Mouse (Mus musculus) kidney, embryonic 14.5 days (tissue): ENCODE measurements around the gene Map2k6. TPM values are rescaled to one million over a fixed set of nuclear protein-coding genes. Genes with fewer than 3 reads are reported as not detected.

Experiments used
- ATAC-seq: fragments of 200-750 bp; cut with Nextera tagmentation; 2 replicates; pipeline ENCODE4 v1.8.0; 2017; ENCODE audit warnings: moderate number of reproducible peaks, mild to moderate bottlenecking, moderate TSS enrichment, moderate library complexity; ENCODE audit not compliant: low FRiP score, low TSS enrichment
- H3K27ac ChIP-seq: fragments of 300-500 bp; sonication (generic); 2 replicates; pipeline ENCODE4 v1.5.1; 2014; ENCODE audit warnings: low read depth, mild to moderate bottlenecking, low read length, moderate library complexity, mixed read lengths
- H3K27me3 ChIP-seq: fragments of 300-500 bp; sonication (generic); 2 replicates; pipeline ENCODE4 v1.6.1; 2014; ENCODE audit warnings: mild to moderate bottlenecking, low read length; ENCODE audit not compliant: control insufficient read depth, insufficient read depth
- H3K36me3 ChIP-seq: fragments of 300-500 bp; sonication (generic); 2 replicates; pipeline ENCODE4 v1.6.1; 2014; ENCODE audit warnings: low read length, mixed read lengths; ENCODE audit not compliant: control insufficient read depth, insufficient read depth
- H3K4me1 ChIP-seq: fragments of 300-500 bp; sonication (generic); 2 replicates; pipeline ENCODE4 v1.6.1; 2014; ENCODE audit warnings: low read length, mixed read lengths; ENCODE audit not compliant: control insufficient read depth, insufficient read depth
- H3K4me2 ChIP-seq: fragments of 300-500 bp; sonication (generic); replicated peaks from 2 replicates; pipeline ENCODE4 v1.6.1; 2014; ENCODE audit warnings: low read depth, mild to moderate bottlenecking, low read length
- H3K4me3 ChIP-seq: fragments of 300-500 bp; sonication (generic); 2 replicates; pipeline ENCODE4 v1.5.1; 2014; ENCODE audit warnings: mild to moderate bottlenecking, low read length
- H3K9ac ChIP-seq: fragments of 300-500 bp; sonication (generic); 2 replicates; pipeline ENCODE4 v1.6.1; 2014; ENCODE audit warnings: low read depth, mild to moderate bottlenecking, low read length, moderate library complexity
- H3K9me3 ChIP-seq: fragments of 300-500 bp; sonication (generic); 2 replicates; pipeline ENCODE4 v1.6.1; 2016; ENCODE audit warnings: low read length; ENCODE audit not compliant: control insufficient read depth
- WGBS: fragments of 180-500 bp; shearing (Covaris S2); extraction: QIAGEN DNeasy Blood & Tissue Kit; methylation state at CpG from one replicate; pipeline ENCODE4 v1.1.7; 2014; 5-methylcytosine and 5-hydroxymethylcytosine counted together
- polyA plus RNA-seq: library from polyadenylated mRNA; unstranded; fragments of >200 nt; fragmentation: Nextera tagmentation; extraction: Ambion mirVana; gene quantifications from 2 replicates; pipeline ENCODE4 v1.2.1, GENCODE M21; 2014

Gene Map2k6
- polyA plus RNA-seq, 1 experiment from 2014 or later: 26.6 TPM

GRCm38 (mm10) chr11:110537602-110538001 is 138.7 kb downstream of the Map2k6 start:
- H3K36me3 ChIP-seq: no peaks in the 10 kb centered on the region
- no peak overlapping the region for H3K4me3 ChIP-seq
- H3K27me3 ChIP-seq: no peaks in the 10 kb centered on the region
- 0 out of 2 replicates have a peak, but pooled peaks cover 3% of the 10 kb centered on the region for H3K9me3 ChIP-seq
- H3K4me2 ChIP-seq: peak overlapping the region; percentile 15; the same call in 1 of the 2 replicates
- 10% methylated on average over 15 of the region's 15 CpGs for WGBS
- no peak overlapping the region for H3K27ac ChIP-seq
- ATAC-seq: peak; percentile 46
- no peaks in the 10 kb centered on the region for H3K4me1 ChIP-seq
- H3K9ac ChIP-seq: no peak overlapping the region

DNA sequence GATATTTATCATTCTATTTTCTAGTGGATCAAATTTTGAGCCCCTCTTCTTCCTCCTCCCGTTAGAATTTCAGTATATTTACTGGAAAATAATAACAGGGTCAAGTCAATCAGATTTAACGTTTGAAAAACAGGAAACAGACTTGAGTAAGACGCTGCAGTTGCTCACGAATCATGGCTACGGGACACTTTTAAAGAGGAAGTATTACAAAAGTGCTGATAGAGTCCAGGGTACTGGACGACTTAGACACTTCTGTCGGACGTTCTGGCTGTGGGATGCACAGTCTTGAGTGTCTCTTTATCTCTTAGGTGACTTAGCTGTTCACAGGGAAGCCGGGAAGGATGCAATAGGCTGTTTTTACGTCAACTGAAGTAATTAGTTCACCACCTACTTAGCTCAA is 139.3 kb downstream of the Map2k6 start:
- no peak overlapping the region for H3K4me2 ChIP-seq
- WGBS: 57% methylated on average over 10 of the region's 10 CpGs

GRCm38 (mm10) chr11:110541933-110542332 is 143.0 kb downstream of the Map2k6 start:
- Histone ChIP-seq H3K27ac (no peak overlapping the region), H3K27me3 (no peaks in the 10 kb centered on the region), H3K9me3 (0 out of 2 replicates have a peak, but pooled peaks cover 3% of the 10 kb centered on the region), H3K9ac (no peak overlapping the region), H3K4me1 (no peaks in the 10 kb centered on the region), H3K36me3 (no peaks in the 10 kb centered on the region), H3K4me3 (no peak overlapping the region), H3K4me2 (no peak overlapping the region)
- WGBS: 82% methylated on average over 4 of the region's 4 CpGs
- ATAC-seq: no peak

More for the DNA sequence above, 139.3 kb downstream of the Map2k6 start:
- Histone ChIP-seq H3K9me3 (0 out of 2 replicates have a peak, but pooled peaks cover 3% of the 10 kb centered on the region), H3K36me3 (no peaks in the 10 kb centered on the region), H3K4me3 (no peak overlapping the region), H3K27ac (no peak overlapping the region), H3K27me3 (no peaks in the 10 kb centered on the region), H3K4me1 (no peaks in the 10 kb centered on the region), H3K9ac (no peak overlapping the region)
- no peak for ATAC-seq

DNA sequence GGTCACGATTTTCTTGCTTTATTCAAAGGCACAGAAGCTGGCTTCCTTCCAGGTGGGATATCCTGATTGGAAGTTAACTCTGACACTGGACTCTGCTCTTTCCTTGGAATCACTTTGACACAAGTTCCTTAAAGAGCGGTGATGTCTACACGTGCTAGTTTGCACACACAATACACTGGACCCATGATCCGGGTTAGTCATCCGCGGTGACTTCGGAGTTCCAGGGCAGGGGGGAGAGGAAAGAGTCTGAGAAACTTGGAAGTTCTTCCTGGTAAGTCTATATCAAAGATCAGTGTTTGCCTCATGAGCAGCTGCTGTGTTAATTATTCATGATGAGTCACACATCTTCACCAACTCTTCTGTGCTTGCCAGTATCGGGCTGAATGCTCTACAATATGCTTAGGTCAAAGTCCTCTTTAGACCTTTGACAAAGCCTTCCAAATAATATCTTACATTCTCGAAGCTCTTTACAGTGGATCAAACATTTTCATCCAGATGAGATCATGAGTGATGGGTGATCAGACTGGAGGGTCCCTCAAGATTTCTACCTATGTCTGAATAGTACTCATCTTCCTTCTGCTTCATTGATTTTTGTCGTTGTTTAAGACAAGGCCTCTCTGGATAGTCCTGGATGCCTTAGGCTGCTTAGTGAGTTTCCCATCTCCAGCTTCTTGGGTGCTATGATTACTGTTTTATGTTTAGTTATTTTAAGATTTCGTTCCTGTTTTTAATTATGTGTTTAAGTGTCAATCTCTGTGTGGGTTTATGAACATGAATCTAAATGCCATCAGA is 145.7 kb downstream of the Map2k6 start:
- no peak for ATAC-seq

GRCm38 (mm10) chr11:110545416-110545815 is 146.5 kb downstream of the Map2k6 start:
- ATAC-seq: no peak
- Histone ChIP-seq H3K9ac (no peak overlapping the region), H3K27me3 (no peaks in the 10 kb centered on the region), H3K4me2 (no peak overlapping the region), H3K9me3 (0 out of 2 replicates have a peak, but pooled peaks cover 2% of the 10 kb centered on the region), H3K27ac (no peak overlapping the region), H3K4me3 (no peak overlapping the region), H3K36me3 (no peaks in the 10 kb centered on the region), H3K4me1 (no peaks in the 10 kb centered on the region)
- WGBS: 79% methylated on average over 3 of the region's 3 CpGs

More for the DNA sequence above, 145.7 kb downstream of the Map2k6 start:
- H3K4me2 ChIP-seq: no peak overlapping the region
- H3K9me3 ChIP-seq: 0 out of 2 replicates have a peak, but pooled peaks cover 3% of the 10 kb centered on the region
- H3K4me3 ChIP-seq: no peak overlapping the region
- H3K27ac ChIP-seq: no peak overlapping the region
- WGBS: 82% methylated on average over 11 of the region's 11 CpGs
- no peaks in the 10 kb centered on the region for H3K36me3 ChIP-seq
- no peak overlapping the region for H3K9ac ChIP-seq
- no peaks in the 10 kb centered on the region for H3K4me1 ChIP-seq
- H3K27me3 ChIP-seq: no peaks in the 10 kb centered on the region

GRCm38 (mm10) chr11:110551471-110551967 is 152.6 kb downstream of the Map2k6 start:
- Histone ChIP-seq H3K4me3 (no peak overlapping the region), H3K9ac (no peak overlapping the region), H3K9me3 (no peaks in the 10 kb centered on the region), H3K4me2 (no peak overlapping the region), H3K27me3 (no peaks in the 10 kb centered on the region), H3K36me3 (no peaks in the 10 kb centered on the region), H3K4me1 (no peaks in the 10 kb centered on the region), H3K27ac (no peak overlapping the region)
- no peak for ATAC-seq
- 38% methylated on average over 12 of the region's 12 CpGs for WGBS

GRCm38 (mm10) chr11:110562320-110563081 is 163.6 kb downstream of the Map2k6 start:
- Histone ChIP-seq H3K4me3 (no peak overlapping the region), H3K9me3 (no peaks in the 10 kb centered on the region), H3K27me3 (no peaks in the 10 kb centered on the region), H3K9ac (no peak overlapping the region), H3K4me1 (no peaks in the 10 kb centered on the region), H3K4me2 (no peak overlapping the region), H3K27ac (no peak overlapping the region), H3K36me3 (no peaks in the 10 kb centered on the region)
- no peak for ATAC-seq
- 83% methylated on average over 12 of the region's 12 CpGs for WGBS

- WGBS: 57% methylated on average over 12 of the region's 12 CpGs
- Histone ChIP-seq H3K27me3 (no peaks in the 10 kb centered on the region), H3K9ac (no peak overlapping the region), H3K4me2 (no peak overlapping the region), H3K36me3 (no peaks in the 10 kb centered on the region), H3K4me3 (no peak overlapping the region), H3K27ac (no peak overlapping the region), H3K9me3 (no peaks in the 10 kb centered on the region), H3K4me1 (no peaks in the 10 kb centered on the region)
- no peak for ATAC-seq
These were observed 164.3 kb downstream of the Map2k6 start for GRCm38 (mm10) chr11:110563272-110563671.

DNA sequence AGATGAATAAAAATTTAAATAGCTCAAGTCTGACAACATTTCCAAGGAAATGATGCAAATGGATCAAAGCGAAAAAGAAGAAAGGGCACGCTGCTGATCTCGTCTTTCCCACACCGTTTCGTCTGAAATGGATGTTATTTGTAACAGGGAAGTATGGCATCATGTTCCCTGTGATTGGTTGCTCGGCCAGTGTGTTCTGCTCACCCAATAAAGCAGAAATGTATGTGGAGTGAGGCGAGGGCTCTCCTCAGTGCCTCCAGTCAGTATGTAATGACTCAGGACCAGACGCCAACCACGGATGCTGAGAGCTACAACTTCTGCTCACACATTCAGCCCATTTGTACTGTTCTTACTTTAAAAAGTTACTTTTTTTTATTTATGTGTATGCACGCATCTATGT is 164.9 kb downstream of the Map2k6 start:
- Histone ChIP-seq H3K27me3 (no peaks in the 10 kb centered on the region), H3K4me2 (no peak overlapping the region), H3K36me3 (no peaks in the 10 kb centered on the region), H3K4me1 (no peaks in the 10 kb centered on the region), H3K4me3 (no peak overlapping the region), H3K9ac (no peak overlapping the region), H3K9me3 (no peaks in the 10 kb centered on the region), H3K27ac (no peak overlapping the region)
- ATAC-seq: no peak
- WGBS: 85% methylated on average over 10 of the region's 10 CpGs
